Mouse (Mus musculus) midbrain, postnatal 0 days (tissue): ENCODE measurements around the gene Il21. TPM values are rescaled to one million over a fixed set of nuclear protein-coding genes. Genes with fewer than 3 reads are reported as not detected.

Experiments used
- ATAC-seq: fragments of 200-750 bp; cut with Nextera tagmentation; 2 replicates; pipeline ENCODE4 v1.8.0; 2017; ENCODE audit warnings: moderate number of reproducible peaks, mild to moderate bottlenecking, moderate TSS enrichment, moderate library complexity; ENCODE audit not compliant: low FRiP score
- DNase-seq: peaks from one replicate; pipeline ENCODE4 v3.0.0-alpha.2; 2015; ENCODE audit warnings: low spot score
- H3K27ac ChIP-seq: fragments of 300-500 bp; sonication (generic); 2 replicates; pipeline ENCODE4 v1.5.1; 2014; ENCODE audit warnings: low read depth, mild to moderate bottlenecking, low read length, mixed read lengths
- H3K27me3 ChIP-seq: fragments of 300-500 bp; sonication (generic); 2 replicates; pipeline ENCODE4 v1.6.1; 2014; ENCODE audit warnings: low read length, control low read depth, mixed read lengths; ENCODE audit not compliant: insufficient read depth
- H3K36me3 ChIP-seq: fragments of 300-500 bp; sonication (generic); 2 replicates; pipeline ENCODE4 v1.6.1; 2014; ENCODE audit warnings: low read length, control low read depth, mixed read lengths; ENCODE audit not compliant: insufficient read depth
- H3K4me1 ChIP-seq: fragments of 300-500 bp; sonication (generic); 2 replicates; pipeline ENCODE4 v1.6.1; 2014; ENCODE audit warnings: mild to moderate bottlenecking, control low read depth, antibody characterized with exemption, low read length, mixed read lengths; ENCODE audit not compliant: insufficient read depth
- H3K4me2 ChIP-seq: fragments of 300-500 bp; sonication (generic); 2 replicates; pipeline ENCODE4 v1.6.1; 2014; ENCODE audit warnings: low read depth, mild to moderate bottlenecking, low read length, mixed read lengths; ENCODE audit not compliant: poor library complexity, severe bottlenecking
- H3K4me3 ChIP-seq: fragments of 300-500 bp; sonication (generic); 2 replicates; pipeline ENCODE4 v1.5.1; 2014; ENCODE audit warnings: low read depth, mild to moderate bottlenecking, low read length, moderate library complexity
- H3K9ac ChIP-seq: fragments of 300-500 bp; sonication (generic); replicated peaks from 2 replicates; pipeline ENCODE4 v1.6.1; 2014; ENCODE audit warnings: mild to moderate bottlenecking, low read length, moderate library complexity, mixed read lengths; ENCODE audit not compliant: poor library complexity, severe bottlenecking
- H3K9me3 ChIP-seq: fragments of 300-500 bp; sonication (generic); 2 replicates; pipeline ENCODE4 v1.6.1; 2016; ENCODE audit warnings: low read length, control low read depth
- CTCF ChIP-seq: IDR thresholded peaks from 2 replicates; pipeline ENCODE4 v1.5.1; 2016; ENCODE audit warnings: antibody characterized with exemption, mild to moderate bottlenecking
- WGBS: fragments of 180-500 bp; shearing (Covaris S2); extraction: QIAGEN DNeasy Blood & Tissue Kit; methylation state at CpG from one replicate; pipeline ENCODE4 v1.1.7; 2014; 5-methylcytosine and 5-hydroxymethylcytosine counted together
- polyA plus RNA-seq: library from polyadenylated mRNA; unstranded; fragments of >200 nt; fragmentation: Nextera tagmentation; extraction: Ambion mirVana; gene quantifications from 2 replicates; pipeline ENCODE4 v1.2.1, GENCODE M21; 2015
- total RNA-seq: library from RNA; depleted of rRNA; stranded (reverse); fragments of >200 nt; gene quantifications from 2 replicates; pipeline ENCODE4 v1.2.3, GENCODE M21; 2014

The Il21 gene
- total and polyA plus RNA-seq, 2 experiments from 2014 or later = not detected

- WGBS = 85% methylated on average over 4 of the region's 4 CpGs
- TF ChIP-seq CTCF = no peak
These were observed 37.5 kb upstream of the Il21 start for GRCm38 (mm10) chr3:37269926-37270325.

GRCm38 (mm10) chr3:37268338-37268737 is 35.9 kb upstream of the Il21 start:
- Histone ChIP-seq H3K27ac (no peak overlapping the region), H3K9ac (no peak overlapping the region), H3K36me3 (no peaks in the 10 kb centered on the region), H3K27me3 (no peaks in the 10 kb centered on the region), H3K4me1 (no peaks in the 10 kb centered on the region), H3K4me2 (no peak overlapping the region), H3K9me3 (no peaks in the 10 kb centered on the region), H3K4me3 (no peak overlapping the region)
- WGBS = 81% methylated on average over 11 of the region's 11 CpGs
- no peak for TF ChIP-seq CTCF
- ATAC-seq (no peak), DNase-seq (no peak)

More at GRCm38 (mm10) chr3:37269926-37270325, 37.5 kb upstream of the Il21 start:
- H3K9me3 ChIP-seq = no peaks in the 10 kb centered on the region
- no peak for DNase-seq
- no peak overlapping the region for H3K9ac ChIP-seq
- H3K27me3 ChIP-seq = no peaks in the 10 kb centered on the region
- H3K4me2 ChIP-seq = no peak overlapping the region
- H3K4me1 ChIP-seq = no peaks in the 10 kb centered on the region
- H3K27ac ChIP-seq = no peak overlapping the region
- no peak overlapping the region for H3K4me3 ChIP-seq
- no peak for ATAC-seq
- no peaks in the 10 kb centered on the region for H3K36me3 ChIP-seq

- DNase-seq (no peak), ATAC-seq (no peak)
- WGBS = 76% methylated on average over 10 of the region's 10 CpGs
These were observed 27.0 kb upstream of the Il21 start for GRCm38 (mm10) chr3:37259331-37259999.

GRCm38 (mm10) chr3:37257776-37258175 is 25.3 kb upstream of the Il21 start:
- TF ChIP-seq CTCF = no peak
- Histone ChIP-seq H3K4me3 (no peak overlapping the region), H3K9ac (no peak overlapping the region), H3K4me2 (no peak overlapping the region), H3K4me1 (no peaks in the 10 kb centered on the region), H3K36me3 (no peaks in the 10 kb centered on the region), H3K27me3 (no peaks in the 10 kb centered on the region), H3K9me3 (no peaks in the 10 kb centered on the region), H3K27ac (no peak overlapping the region)
- 89% methylated on average over 15 of the region's 15 CpGs for WGBS
- DNase-seq (no peak), ATAC-seq (no peak)

More at GRCm38 (mm10) chr3:37259331-37259999, 27.0 kb upstream of the Il21 start:
- no peak overlapping the region for H3K4me2 ChIP-seq
- no peaks in the 10 kb centered on the region for H3K4me1 ChIP-seq
- no peak overlapping the region for H3K9ac ChIP-seq
- H3K27me3 ChIP-seq = no peaks in the 10 kb centered on the region
- no peak for TF ChIP-seq CTCF
- H3K27ac ChIP-seq = no peak overlapping the region
- no peak overlapping the region for H3K4me3 ChIP-seq
- no peaks in the 10 kb centered on the region for H3K36me3 ChIP-seq
- no peaks in the 10 kb centered on the region for H3K9me3 ChIP-seq

GRCm38 (mm10) chr3:37250967-37251366 is 18.5 kb upstream of the Il21 start:
- no peak for TF ChIP-seq CTCF

GRCm38 (mm10) chr3:37235025-37235424 is 2.6 kb upstream of the Il21 start:
- Histone ChIP-seq H3K27me3 (no peaks in the 10 kb centered on the region), H3K27ac (no peak overlapping the region), H3K9me3 (no peaks in the 10 kb centered on the region), H3K36me3 (no peaks in the 10 kb centered on the region), H3K4me1 (no peaks in the 10 kb centered on the region), H3K4me2 (no peak overlapping the region), H3K4me3 (no peak overlapping the region), H3K9ac (no peak overlapping the region)
- ATAC-seq (no peak), DNase-seq (no peak)
- WGBS = 83% methylated on average over 4 of the region's 4 CpGs
- no peak for TF ChIP-seq CTCF

More at GRCm38 (mm10) chr3:37250967-37251366, 18.5 kb upstream of the Il21 start:
- Histone ChIP-seq H3K36me3 (no peaks in the 10 kb centered on the region), H3K27me3 (no peaks in the 10 kb centered on the region), H3K4me2 (no peak overlapping the region), H3K27ac (no peak overlapping the region), H3K4me3 (no peak overlapping the region), H3K4me1 (no peaks in the 10 kb centered on the region), H3K9ac (no peak overlapping the region), H3K9me3 (no peaks in the 10 kb centered on the region)
- DNase-seq (no peak), ATAC-seq (no peak)
- 91% methylated on average over 3 of the region's 3 CpGs for WGBS
